Mouse (Mus musculus) heart, embryonic 10.5 days (tissue): ENCODE measurements around the gene Impdh1. TPM values are rescaled to one million over a fixed set of nuclear protein-coding genes. Genes with fewer than 3 reads are reported as not detected.
"Not testable (repeated sequence)": the region's sequence is repeated elsewhere in the genome, so short reads cannot be mapped to it uniquely, and the experiment has no call there.

Experiments used
- DNase-seq: peaks from one replicate; pipeline ENCODE4 v3.0.0-alpha.2; 2017; ENCODE audit warnings: low spot score
- H3K27ac ChIP-seq: fragments of 300-500 bp; sonication (generic); 2 replicates; pipeline ENCODE4 v1.5.1; 2016; ENCODE audit warnings: mild to moderate bottlenecking
- H3K27me3 ChIP-seq: fragments of 300-500 bp; sonication (generic); 2 replicates; pipeline ENCODE4 v1.6.1; 2016; ENCODE audit warnings: mild to moderate bottlenecking; ENCODE audit not compliant: poor library complexity, insufficient read depth, severe bottlenecking
- H3K36me3 ChIP-seq: fragments of 300-500 bp; sonication (generic); 2 replicates; pipeline ENCODE4 v1.6.1; 2016; ENCODE audit warnings: mild to moderate bottlenecking, moderate library complexity
- H3K4me1 ChIP-seq: fragments of 300-500 bp; sonication (generic); 2 replicates; pipeline ENCODE4 v1.6.1; 2016; ENCODE audit warnings: mild to moderate bottlenecking
- H3K4me3 ChIP-seq: fragments of 300-500 bp; sonication (generic); 2 replicates; pipeline ENCODE4 v1.5.1; 2016; ENCODE audit warnings: mild to moderate bottlenecking, moderate library complexity
- H3K9me3 ChIP-seq: fragments of 300-500 bp; sonication (generic); 2 replicates; pipeline ENCODE4 v1.6.1; 2016; ENCODE audit warnings: mild to moderate bottlenecking, moderate library complexity
- WGBS: fragments of 180-500 bp; shearing (Covaris S2); methylation state at CpG from one replicate; pipeline ENCODE4 v1.1.7; 2016; 5-methylcytosine and 5-hydroxymethylcytosine counted together
- polyA plus RNA-seq: library from polyadenylated mRNA; unstranded; fragments of >200 nt; fragmentation: Nextera tagmentation; extraction: Ambion mirVana; gene quantifications from 2 replicates; pipeline ENCODE4 v1.2.1, GENCODE M21; 2016

The Impdh1 gene
- polyA plus RNA-seq, 1 experiment from 2014 or later, result 50.7 TPM

GRCm38 (mm10) chr6:29233710-29234109 lies 17.5 kb upstream of the Impdh1 start:
- no peaks in the 10 kb centered on the region for H3K36me3 ChIP-seq
- H3K27ac ChIP-seq, result no peak overlapping the region
- H3K27me3 ChIP-seq, result no peaks in the 10 kb centered on the region
- no peak overlapping the region for H3K4me3 ChIP-seq
- DNase-seq, result no peak
- 72% methylated on average over 3 of the region's 3 CpGs for WGBS
- peaks cover 15% of the 10 kb centered on the region for H3K4me1 ChIP-seq
- no peaks in the 10 kb centered on the region for H3K9me3 ChIP-seq

- Histone ChIP-seq H3K27ac (no peak overlapping the region), H3K36me3 (no peaks in the 10 kb centered on the region), H3K4me3 (no peak overlapping the region), H3K4me1 (peaks cover 15% of the 10 kb centered on the region), H3K27me3 (no peaks in the 10 kb centered on the region), H3K9me3 (no peaks in the 10 kb centered on the region)
- WGBS, result 82% methylated on average over 6 of the region's 6 CpGs
- DNase-seq, result no peak
Measured at GRCm38 (mm10) chr6:29232321-29232720, 16.2 kb upstream of the Impdh1 start.

GRCm38 (mm10) chr6:29231799-29232198 lies 15.6 kb upstream of the Impdh1 start:
- 83% methylated on average over 3 of the region's 3 CpGs for WGBS
- H3K4me3 ChIP-seq, result no peak overlapping the region
- no peaks in the 10 kb centered on the region for H3K36me3 ChIP-seq
- no peaks in the 10 kb centered on the region for H3K27me3 ChIP-seq
- no peak overlapping the region for H3K27ac ChIP-seq
- no peaks in the 10 kb centered on the region for H3K9me3 ChIP-seq
- H3K4me1 ChIP-seq, result peaks cover 15% of the 10 kb centered on the region
- no peak for DNase-seq

- Histone ChIP-seq H3K4me1 (peaks cover 15% of the 10 kb centered on the region), H3K27ac (no peak overlapping the region), H3K4me3 (no peak overlapping the region), H3K9me3 (no peaks in the 10 kb centered on the region), H3K36me3 (no peaks in the 10 kb centered on the region), H3K27me3 (no peaks in the 10 kb centered on the region)
- no peak for DNase-seq
- WGBS, result 50% methylated on average over 6 of the region's 6 CpGs
Measured at GRCm38 (mm10) chr6:29230386-29230785, 14.2 kb upstream of the Impdh1 start.

- Histone ChIP-seq H3K36me3 (no peaks in the 10 kb centered on the region), H3K4me3 (no peak overlapping the region), H3K9me3 (no peaks in the 10 kb centered on the region), H3K27me3 (no peaks in the 10 kb centered on the region), H3K4me1 (peaks cover 15% of the 10 kb centered on the region), H3K27ac (no peak overlapping the region)
- no peak for DNase-seq
- 60% methylated on average over 6 of the region's 6 CpGs for WGBS
Measured at GRCm38 (mm10) chr6:29229265-29229913, 13.2 kb upstream of the Impdh1 start.

DNA sequence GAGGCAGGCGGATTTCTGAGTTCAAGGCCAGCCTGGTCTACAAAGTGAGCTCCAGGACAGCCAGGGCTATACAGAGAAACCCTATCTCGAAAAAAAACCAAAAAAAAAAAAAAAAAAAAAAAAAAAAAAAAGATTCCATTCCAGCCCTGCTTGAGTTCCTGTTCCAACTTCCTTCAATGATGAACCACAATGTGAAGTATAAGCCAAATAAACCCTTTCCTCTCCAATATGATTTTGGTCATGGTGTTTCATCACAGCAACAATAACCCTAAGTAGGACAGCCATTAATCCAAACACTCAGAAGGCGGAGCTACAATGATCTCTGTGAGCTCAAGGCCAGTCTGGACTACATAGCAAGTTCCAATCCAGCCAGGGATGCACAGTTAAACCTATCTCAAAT lies 1.6 kb upstream of the Impdh1 start:
- not testable (repeated sequence) for DNase-seq, H3K4me3 ChIP-seq, H3K36me3 ChIP-seq, H3K9me3 ChIP-seq, H3K27ac ChIP-seq
- H3K27me3 ChIP-seq, result peaks cover 26% of the 10 kb centered on the region
- peaks cover 29% of the 10 kb centered on the region for H3K4me1 ChIP-seq
- 79% methylated on average over 3 of the region's 3 CpGs for WGBS

DNA sequence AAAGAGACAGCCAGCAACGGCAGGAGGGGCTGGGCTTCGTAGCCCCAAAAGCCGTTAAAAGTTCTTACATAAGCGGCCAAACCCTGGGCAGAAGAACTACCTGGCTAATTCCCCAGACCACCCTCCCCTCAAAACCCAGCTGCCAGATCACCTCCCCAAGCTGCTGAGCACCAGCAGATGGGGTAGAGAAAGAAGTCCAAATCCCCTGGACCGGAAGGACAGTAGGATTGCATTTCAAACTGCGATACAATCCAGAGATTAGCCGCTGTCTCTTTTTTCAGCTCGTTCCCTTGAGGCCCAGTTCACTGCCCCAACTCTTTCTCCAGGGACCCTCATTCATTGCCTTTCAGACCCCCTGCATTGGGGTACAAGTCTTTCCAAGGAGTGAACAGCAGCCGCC lies 983 bp downstream of the Impdh1 start:
- H3K9me3 ChIP-seq, result no peaks in the 10 kb centered on the region
- peaks cover 49% of the 10 kb centered on the region for H3K4me1 ChIP-seq
- 15% methylated on average over 9 of the region's 9 CpGs for WGBS
- H3K4me3 ChIP-seq, result peak overlapping the region; percentile 87
- H3K36me3 ChIP-seq, result no peaks in the 10 kb centered on the region
- no peak for DNase-seq
- peaks cover 26% of the 10 kb centered on the region for H3K27me3 ChIP-seq
- H3K27ac ChIP-seq, result 0 out of 2 replicates have a peak overlapping the region, but pooled peaks have one; percentile 1

DNA sequence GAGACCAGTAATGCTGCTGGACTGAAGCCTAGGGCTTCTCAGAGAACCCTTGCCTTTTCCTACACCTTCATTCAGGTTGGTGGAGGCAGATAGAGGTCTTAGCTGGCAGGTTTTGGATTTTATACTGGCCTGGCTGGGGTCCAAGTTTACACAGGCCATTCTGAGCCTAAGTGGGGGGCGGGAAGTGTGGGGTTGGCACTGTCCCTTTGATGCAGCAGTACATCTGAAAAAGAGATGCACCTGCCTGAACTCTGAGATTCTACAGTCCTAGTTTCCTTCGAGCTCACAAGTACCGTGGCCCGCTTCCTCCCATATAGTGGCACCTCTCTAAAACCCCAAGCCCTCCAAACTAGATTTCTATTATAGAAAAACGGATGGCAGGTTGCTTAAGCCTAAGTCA lies 1.4 kb downstream of the Impdh1 start:
- Histone ChIP-seq H3K27ac (no peak overlapping the region), H3K4me1 (peaks cover 50% of the 10 kb centered on the region), H3K9me3 (no peaks in the 10 kb centered on the region), H3K27me3 (peaks cover 26% of the 10 kb centered on the region), H3K36me3 (no peaks in the 10 kb centered on the region), H3K4me3 (0 out of 2 replicates have a peak overlapping the region, but pooled peaks have one; percentile 87)
- DNase-seq, result no peak
- 47% methylated on average over 5 of the region's 5 CpGs for WGBS

GRCm38 (mm10) chr6:29214245-29214644 lies 1.9 kb downstream of the Impdh1 start:
- H3K4me1 ChIP-seq, result peaks cover 50% of the 10 kb centered on the region
- no peak for DNase-seq
- no peaks in the 10 kb centered on the region for H3K9me3 ChIP-seq
- no peak overlapping the region for H3K4me3 ChIP-seq
- 5% methylated on average over 1 of the region's 1 CpGs for WGBS
- H3K27ac ChIP-seq, result no peak overlapping the region
- no peaks in the 10 kb centered on the region for H3K36me3 ChIP-seq
- peaks cover 26% of the 10 kb centered on the region for H3K27me3 ChIP-seq

DNA sequence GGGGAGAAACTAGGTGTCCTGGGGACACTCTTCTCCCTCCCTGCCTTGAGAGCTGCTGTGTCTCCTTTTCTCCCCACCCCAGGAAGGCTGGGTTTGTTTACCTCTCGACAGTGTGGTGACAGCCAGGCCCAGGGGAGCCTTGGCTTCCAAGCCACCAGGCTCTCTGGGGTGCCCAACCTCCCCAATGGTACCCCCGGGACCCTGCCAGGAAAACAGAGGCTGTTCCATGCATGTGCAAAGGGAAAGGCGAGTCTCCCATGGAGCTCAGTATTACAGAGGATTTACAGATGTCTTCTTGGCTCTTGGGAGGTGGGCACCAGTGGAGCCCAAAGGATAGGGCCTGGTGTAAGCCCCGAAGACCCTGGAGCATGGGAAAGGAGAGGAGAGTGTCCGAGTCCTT lies 2.7 kb downstream of the Impdh1 start:
- Histone ChIP-seq H3K27me3 (peaks cover 26% of the 10 kb centered on the region), H3K36me3 (no peaks in the 10 kb centered on the region), H3K4me1 (peaks cover 50% of the 10 kb centered on the region), H3K4me3 (no peak overlapping the region), H3K27ac (no peak overlapping the region), H3K9me3 (no peaks in the 10 kb centered on the region)
- 55% methylated on average over 5 of the region's 5 CpGs for WGBS
- no peak for DNase-seq

DNA sequence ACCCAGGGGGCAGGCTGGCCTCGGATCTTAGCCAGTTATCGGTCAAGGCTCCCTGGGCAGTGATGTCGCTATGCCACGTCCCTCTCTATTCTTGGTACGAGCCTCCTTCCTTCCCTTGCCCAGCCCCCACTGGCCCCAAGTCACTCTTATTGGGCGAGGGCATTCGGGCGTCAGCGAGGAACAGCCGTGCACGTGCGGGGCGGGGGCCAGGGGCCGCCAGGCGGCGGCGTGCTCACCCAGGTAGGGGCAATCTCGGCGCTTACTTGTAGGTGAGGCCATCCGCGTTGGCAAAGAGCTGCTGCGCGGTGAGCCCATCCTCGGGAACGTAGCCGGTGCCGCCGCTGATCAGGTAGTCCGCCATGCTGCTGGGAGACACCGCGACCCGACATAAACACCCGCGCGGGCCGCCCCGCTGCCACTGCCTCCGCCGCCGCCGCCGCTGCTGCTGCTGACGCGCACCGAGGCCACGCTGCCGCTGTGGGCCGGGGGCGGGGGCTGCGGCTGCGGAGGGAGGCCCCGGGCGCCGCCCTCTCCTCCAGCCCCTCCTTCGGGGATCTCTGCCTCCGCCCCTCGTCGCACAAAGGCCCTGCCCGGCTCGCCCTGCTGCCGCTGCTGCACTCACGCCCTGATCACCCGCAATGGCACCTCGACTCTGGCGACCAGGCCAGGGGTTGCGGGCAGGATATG lies 4.2 kb downstream of the Impdh1 start:
- H3K36me3 ChIP-seq, result 0 out of 2 replicates have a peak, but pooled peaks cover under 1% of the 10 kb centered on the region
- peak overlapping the region; percentile 83 for H3K4me3 ChIP-seq
- H3K27me3 ChIP-seq, result peaks cover 26% of the 10 kb centered on the region
- DNase-seq, result peak; percentile 91
- WGBS, result 0% methylated on average over 65 of the region's 66 CpGs
- H3K4me1 ChIP-seq, result peaks cover 50% of the 10 kb centered on the region
- no peaks in the 10 kb centered on the region for H3K9me3 ChIP-seq
- H3K27ac ChIP-seq, result peak overlapping the region; percentile 90

DNA sequence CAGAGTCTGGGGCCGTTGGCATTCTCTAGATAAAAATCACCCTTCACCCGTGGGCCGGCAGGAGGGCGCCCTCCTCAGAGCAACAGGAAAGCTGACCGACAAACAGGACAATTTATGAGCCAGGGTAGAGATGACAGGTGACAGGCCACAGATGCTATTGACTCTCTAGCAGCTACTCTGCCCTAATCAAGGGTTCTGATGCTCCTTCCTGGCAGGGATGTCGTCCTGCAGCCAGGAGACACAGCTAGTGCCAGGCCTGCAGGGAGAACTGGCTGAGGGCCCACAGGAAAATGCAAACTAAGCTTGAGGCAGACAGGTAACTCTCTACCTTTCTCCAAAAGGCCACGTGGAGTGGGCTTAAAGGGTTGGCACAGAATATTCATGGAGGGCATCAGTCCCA lies 5.0 kb downstream of the Impdh1 start:
- DNase-seq, result no peak
- WGBS, result 15% methylated on average over 7 of the region's 7 CpGs
- Histone ChIP-seq H3K36me3 (peaks cover 6% of the 10 kb centered on the region), H3K27me3 (peaks cover 26% of the 10 kb centered on the region), H3K4me3 (peak overlapping the region; percentile 83), H3K27ac (peak overlapping the region; percentile 90), H3K4me1 (peaks cover 45% of the 10 kb centered on the region), H3K9me3 (no peaks in the 10 kb centered on the region)

DNA sequence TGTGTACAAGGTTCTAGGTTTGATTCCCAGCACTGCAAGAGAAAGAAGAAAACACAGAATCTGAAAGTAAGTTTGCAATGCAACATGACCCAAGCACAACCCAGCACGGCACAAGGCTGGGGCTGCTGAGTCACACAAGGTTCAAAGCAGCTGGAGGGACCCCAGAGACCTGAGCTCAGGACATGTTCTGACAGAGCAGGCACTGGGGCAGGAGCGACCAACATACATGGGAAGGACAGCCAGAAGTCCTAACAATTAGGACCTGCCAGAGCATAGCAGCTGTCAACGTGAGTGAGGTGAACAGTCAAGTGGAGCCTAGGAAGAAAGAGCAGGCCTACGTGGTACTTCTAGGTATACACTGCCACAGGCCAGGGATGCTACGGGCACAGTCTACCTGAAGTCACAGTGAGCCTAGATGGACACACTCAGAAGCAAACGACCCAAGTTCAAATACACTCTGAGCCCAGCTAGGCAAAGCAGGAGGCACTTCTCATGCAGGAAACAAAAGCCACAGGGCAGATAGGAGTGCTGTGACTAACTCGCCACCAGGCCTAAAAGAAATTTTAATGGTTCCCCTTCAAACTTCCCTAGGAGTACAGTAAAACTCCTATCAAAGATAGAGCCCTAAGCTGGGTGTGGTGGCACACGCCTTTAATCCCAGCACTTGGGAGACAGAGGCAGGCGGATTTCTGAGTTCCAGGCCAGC lies 5.8 kb downstream of the Impdh1 start:
- Histone ChIP-seq H3K27me3 (peaks cover 26% of the 10 kb centered on the region), H3K9me3 (no peaks in the 10 kb centered on the region), H3K4me1 (peaks cover 40% of the 10 kb centered on the region), H3K27ac (no peak overlapping the region), H3K36me3 (peaks cover 10% of the 10 kb centered on the region), H3K4me3 (no peak overlapping the region)
- WGBS, result 75% methylated on average over 9 of the region's 9 CpGs
- DNase-seq, result peak; percentile 71
